Mouse (Mus musculus): Measurements from ENCODE around the gene Selenom.

DNA sequence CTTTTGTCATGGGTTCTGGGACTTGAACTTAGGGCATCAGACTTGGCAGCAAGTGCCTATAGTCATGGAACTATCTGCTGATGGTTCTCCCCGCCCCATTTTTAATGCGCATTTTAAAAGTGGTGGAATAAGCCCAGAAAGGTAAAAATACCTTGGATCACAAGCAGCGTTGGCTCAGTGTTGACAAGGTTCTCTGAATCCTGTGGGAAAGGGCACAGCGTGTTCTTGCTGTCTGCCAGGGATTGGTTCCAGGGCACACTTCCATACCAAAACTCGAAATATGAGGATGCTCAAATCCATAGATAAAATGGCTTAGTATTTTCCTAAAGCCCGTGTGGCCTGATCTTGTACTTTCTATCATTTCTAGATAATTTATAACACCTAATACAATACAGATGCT is 1.2 kb upstream of the Selenom start:
- TF ChIP-seq POLR2A (IDR thresholded peaks at IDR 0.05; ENCODE audit: extremely low read depth, insufficient read depth, low read length) = no peak
- no peak for TF ChIP-seq CTCF (IDR thresholded peaks at IDR 0.05; ENCODE audit: extremely low read depth, insufficient read depth, low read length)
